Mouse (Mus musculus) lung, postnatal 0 days (tissue): ENCODE measurements around the gene 1700102P08Rik.

Experiments used
- CTCF ChIP-seq: IDR thresholded peaks from 2 replicates; pipeline ENCODE4 v1.5.1; 2016; ENCODE audit warnings: antibody characterized with exemption, mild to moderate bottlenecking
- EP300 ChIP-seq: IDR thresholded peaks from 2 replicates; pipeline ENCODE4 v1.6.1; 2016; ENCODE audit warnings: antibody characterized with exemption, mild to moderate bottlenecking, control low read depth

DNA sequence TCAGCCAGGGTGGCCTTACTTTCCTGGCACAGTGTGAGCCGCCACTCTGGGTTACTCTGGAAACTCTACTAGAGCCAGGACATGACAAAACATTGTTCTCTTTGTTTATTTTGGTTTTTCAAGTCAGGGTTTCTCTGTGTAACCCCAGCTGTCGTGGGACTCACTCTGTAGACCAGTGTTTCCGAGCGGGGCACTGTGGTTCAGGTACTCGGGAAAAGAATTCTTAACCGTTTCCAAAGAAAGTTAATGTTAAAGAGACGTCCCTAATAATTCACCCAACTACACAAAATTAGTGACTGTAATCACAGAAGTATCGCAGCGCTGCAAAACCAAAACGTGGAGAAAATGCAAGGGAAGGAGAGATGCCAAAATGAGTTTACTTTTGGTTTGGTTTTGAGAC lies 4.0 kb upstream of the 1700102P08Rik start:
- TF ChIP-seq EP300: no peak
- no peak for TF ChIP-seq CTCF
